Mouse (Mus musculus): Measurements from ENCODE around the gene Fbxl13. TPM values are rescaled to one million over a fixed set of nuclear protein-coding genes. Genes with fewer than 3 reads are reported as not detected.
A peak's percentile ranks its signal among the peaks of the same experiment; 100 is the strongest.

Gene Fbxl13
- total RNA-seq, 2 experiments from 2014 or later = 0.13 to 0.18 TPM

DNA sequence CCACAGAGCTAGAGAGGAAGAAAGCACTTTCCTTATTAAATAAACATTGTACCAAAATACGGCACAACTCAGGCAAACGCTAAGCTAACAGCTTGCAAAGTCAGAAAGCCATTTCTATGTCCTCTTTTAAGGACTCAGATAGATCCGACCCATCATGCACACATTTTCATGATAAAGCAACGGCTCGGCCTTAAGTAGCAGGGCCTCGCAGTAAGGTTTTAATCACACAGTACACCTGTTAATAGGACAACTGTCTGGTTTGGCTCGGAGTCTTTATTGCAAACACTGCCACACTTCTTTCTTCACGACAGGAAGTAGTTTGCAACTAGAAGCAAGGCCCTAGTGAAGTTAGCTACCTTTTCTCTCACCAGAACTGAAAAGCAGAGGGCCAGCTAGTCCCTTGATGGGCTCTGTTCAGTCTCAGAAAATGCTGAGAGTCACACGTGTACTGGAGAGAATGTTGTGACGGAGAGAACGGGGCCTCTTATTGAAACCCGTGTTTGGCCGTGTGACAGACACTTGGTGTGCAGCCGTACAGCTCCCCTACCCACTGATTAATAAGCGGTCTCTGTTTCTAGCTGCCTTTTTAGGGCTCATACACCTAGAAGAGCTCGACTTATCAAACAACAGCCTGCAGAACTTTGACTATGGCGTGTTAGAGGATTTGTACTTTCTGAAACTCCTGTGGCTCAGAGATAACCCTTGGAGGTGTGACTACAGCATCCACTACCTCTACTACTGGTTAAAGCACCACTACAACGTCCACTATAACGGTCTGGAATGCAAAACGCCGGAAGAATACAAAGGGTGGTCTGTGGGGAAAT, 70.8 kb downstream of the Fbxl13 start:
- DNase-seq = no peak

DNA sequence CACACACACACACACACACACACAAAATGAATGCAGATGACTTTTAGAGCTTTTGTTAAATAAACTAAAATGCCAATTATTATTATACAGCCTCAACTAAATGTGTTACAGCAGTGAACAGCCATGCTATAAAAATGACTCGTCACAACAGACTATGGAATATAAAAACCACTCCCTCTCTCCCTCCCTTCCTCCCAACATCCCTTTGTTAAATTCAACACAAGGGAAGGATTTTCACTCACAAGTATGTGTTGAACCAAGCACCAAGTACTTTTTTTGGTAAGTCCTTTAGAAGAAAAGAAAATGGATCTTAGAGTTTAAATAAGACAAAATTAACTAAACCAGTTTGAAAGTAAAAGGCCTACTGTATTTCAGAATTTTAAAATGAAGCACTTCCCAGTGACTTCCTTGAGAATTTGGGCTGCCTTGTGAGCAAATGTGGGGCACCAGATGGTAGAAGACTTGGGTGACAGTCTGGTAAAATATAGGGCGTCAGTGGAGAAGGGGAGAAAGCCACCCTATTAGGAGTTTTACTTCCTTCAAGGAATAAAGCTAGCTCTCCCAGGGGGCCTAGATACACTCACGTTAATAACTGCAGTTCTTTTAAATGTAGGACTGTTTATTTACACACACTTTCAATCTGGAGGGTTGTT, 72.5 kb downstream of the Fbxl13 start:
- DNase-seq = no peak

DNA sequence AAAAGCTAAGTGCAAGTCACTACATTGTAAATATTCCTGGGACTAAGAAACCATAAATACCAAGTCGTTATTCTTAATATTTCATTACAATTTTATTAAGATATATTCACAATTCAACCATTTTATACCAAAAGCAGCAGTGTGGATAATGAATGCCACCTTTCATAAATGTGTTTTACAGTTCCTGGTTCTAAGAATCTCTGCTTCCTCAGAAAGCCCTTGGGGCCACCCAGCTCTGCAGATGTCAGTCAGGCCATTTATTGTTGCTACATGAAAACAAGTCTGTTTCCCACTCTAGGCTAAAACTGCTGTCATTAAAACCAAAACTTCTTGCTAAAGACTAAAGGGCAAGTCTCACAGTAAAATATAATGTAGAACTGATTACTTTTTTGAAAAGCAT, 77.7 kb downstream of the Fbxl13 start:
- no peak for DNase-seq

DNA sequence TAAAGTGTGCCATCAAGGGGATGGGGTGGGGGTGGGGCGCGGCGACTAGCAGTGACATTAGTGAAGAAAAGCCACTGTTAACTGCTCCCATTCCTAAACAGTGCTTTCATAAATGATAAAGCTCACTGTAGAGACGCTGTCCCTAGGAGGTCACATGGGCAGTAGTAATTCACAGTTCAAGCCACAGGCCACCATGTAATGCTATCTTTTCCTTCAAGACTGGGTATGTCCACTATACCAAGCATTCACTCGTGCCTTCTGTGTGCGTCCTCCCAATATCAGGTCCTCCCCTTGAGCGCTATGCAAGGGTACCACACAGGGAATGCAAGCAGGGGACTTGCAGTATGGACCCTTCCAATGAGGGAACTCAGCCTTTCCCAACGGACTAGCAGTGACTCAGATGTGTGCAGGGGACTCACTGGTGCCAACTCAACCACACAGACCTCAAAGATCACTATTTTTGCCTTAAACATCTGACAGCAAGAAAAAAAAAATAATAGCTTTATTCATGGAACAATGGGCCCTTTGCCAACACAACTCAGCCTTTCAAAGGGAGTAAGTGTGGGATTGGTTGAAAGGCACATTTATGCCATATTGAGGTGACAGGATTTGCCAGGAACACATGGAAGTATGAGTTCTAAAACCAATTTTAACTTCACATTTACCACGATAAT, 79.9 kb downstream of the Fbxl13 start:
- DNase-seq = no peak

DNA sequence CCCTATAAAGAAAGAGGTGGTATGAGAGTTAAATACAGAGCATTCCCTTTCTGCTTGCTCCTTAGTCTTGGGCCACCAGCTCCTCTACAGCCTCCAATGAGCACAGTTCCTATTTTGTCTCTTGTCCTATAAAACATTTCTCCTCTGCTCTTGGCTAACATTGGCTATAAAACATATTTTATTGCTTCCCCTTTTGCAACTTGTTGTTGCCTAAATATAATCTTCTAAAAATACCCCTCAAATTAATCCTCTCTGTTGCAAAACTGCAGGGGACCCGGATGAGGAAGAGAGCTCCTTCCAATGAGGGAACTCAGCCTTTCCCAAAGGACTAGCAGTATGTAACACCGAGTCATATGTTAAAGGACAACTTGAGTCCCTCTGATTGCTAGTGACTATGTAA, 81.5 kb downstream of the Fbxl13 start:
- DNase-seq = no peak

DNA sequence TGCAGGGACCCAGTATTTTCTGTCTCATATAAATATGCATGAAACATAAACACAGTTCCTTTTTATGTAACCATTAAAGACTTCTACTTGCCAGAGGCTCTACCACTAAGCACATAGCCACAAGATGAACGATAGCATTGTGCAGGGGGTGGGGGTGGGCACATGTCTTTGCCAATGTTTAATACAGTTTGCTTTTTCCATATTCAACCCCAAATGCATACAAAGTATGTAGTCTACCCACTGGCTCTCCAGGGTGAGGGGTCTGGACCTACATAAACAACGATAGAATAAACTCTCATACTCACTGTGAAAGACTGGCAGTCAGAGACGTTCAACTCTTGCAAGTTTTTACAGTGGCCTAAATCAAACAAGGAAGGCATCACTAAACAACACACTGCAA, 88.9 kb downstream of the Fbxl13 start:
- DNase-seq = no peak

DNA sequence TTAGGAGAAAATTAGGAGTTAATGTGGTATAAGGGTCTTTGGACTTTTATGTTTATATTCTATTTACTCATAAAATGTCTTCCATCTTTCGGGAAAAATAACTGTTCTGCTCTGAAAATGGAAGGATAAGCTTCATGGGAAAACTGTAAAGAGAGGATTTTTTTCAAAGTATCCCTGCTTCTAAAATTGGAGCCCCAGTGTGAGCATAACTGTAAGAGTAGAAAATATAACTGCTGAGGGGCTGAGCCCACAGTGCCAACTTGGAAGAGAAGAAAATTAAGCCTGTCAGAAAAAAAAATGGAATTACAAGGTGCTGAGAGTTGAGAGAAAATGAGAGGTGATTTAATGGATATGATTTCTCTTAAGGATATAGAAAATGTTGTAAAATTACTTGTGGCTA, 90.7 kb downstream of the Fbxl13 start:
- DNase-seq = no peak

DNA sequence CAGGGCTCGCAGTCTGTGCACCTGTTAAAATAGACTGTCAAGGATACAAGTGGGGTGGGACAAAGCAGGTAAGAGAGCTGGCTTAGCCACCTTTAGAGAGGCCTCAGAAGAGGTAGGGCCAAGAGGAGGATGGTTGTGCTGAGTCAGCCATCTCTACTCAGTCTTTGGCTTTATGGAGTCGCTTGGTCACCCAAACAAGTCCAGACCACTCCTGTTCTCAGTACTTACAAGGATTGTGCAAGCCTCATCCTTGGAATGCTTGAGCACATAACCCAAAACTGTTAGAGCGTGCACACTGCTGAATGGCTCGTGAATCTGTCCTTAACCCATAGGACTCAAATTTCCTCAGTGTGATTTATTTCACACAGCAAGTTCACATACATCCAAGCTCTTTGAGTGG, 91.7 kb downstream of the Fbxl13 start:
- DNase-seq = no peak

DNA sequence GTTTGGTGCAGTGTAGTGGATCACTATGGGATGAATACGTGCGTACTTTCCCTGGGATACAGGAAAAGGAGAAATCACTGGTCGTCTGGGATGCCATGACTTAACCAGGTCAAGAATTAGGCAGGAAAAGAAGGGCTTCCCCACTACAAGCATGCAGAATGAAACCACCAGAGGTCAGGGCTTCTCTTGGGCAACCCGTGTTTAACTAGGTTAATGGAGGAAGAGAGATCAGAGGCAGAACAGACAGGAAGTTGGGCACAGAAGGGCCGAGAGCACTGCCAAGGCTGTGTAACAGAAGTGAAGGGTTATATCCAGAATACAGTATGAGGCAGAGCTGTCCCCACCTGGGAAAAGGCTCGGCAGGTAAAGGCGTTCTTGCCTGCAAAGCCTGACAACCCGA, 98.4 kb downstream of the Fbxl13 start:
- no peak for DNase-seq

DNA sequence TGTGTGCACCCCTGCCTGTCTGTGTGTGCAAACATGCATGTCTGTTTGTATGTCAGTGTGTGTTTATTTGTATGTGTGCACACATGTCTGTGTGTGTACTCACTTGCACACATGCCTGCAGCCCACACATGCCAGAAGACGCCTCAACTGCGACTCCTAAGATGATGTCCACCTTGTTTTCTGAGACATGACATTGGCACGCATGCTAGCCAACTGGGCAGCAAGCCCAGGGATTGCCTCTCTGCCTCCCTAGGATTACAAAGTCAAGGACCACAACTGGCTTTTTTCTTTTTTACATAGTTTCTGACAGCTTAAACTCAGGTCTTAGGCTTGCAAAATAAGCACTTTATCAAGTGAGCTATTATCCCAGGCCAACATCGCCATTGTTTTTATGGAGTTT, 99.6 kb downstream of the Fbxl13 start:
- peak; percentile 32 for DNase-seq

DNA sequence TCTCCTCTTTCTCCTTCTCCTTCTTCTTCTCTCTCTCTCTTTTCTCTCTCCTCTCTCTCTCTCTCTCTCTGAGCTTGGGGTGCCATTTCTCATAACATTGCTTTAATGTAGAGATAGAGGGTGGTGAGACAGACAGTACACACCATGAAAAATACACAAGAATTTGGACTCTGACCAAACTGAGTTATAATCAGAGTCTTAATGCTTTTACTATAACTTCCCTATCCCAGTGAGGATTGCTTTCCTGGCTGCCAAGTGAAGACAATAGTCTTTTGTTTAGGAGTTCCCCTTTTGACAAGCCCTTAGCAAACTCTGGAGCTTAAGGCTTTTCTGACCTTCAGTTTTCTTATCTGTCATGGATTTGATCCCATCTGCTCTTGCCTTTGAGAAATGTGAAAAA, 100.2 kb downstream of the Fbxl13 start:
- DNase-seq = no peak

DNA sequence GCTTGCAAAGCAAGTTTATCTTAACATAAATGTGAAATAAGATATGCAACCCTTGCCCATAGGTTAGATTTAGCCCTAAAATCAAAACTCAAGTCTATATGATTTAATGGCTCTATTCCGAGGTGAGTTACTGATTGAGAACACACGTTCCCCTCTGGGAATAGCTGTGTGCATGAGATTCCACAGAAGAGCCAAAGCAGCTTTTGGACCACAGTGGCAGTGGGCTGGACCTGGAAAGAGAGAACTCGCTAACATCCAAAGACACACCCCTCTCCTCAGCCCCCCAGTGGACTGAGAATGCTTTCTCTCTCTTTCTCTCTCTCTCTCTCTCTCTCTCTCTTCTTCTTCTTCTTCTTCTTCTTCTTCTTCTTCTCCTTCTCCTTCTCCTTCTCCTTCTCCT, 100.6 kb downstream of the Fbxl13 start:
- DNase-seq = peak; percentile 64

DNA sequence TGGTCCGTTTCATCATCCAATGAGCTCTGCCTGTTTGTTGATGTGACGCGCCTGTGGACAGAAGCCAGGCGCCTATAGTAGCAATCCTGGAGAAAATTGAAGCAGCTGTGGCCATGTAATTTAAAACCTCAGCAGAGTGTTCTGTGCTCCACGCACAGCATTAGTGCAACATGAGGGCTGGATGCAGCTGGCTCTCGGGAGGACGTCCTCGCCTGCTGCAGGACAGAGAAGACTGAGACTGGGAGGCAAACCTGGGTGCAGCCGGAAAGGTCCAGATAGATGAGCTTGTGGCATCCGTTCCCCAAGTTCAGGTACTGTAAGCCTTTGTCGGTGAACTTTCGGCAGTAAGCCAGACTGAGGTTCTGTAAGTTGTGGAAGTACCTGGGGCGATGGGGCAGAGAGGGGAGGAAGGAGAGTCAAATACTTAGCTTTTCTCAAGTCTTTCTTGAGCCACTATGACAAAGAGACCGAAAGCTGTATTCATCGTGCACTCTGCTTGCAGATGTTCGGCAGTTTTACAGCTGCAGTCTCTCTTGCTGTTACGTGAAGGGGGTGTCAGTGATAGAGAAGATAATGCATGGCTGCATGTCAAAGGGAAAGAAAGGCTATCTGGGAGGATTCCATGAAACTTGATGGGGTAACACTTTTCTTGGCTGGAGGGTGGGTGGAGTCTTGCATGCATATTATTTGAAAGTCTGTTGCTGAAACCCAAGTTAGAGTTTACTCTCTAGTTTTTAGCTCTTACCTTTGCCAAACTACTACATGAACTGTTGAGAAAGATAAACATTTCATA, 101.8 kb downstream of the Fbxl13 start, which contains the start of gene Lrrc17:
Gene Lrrc17, plus strand, starts transcription at position 151 of the 793 bp plus-strand sequence.
- DNase-seq = peak; percentile 13

DNA sequence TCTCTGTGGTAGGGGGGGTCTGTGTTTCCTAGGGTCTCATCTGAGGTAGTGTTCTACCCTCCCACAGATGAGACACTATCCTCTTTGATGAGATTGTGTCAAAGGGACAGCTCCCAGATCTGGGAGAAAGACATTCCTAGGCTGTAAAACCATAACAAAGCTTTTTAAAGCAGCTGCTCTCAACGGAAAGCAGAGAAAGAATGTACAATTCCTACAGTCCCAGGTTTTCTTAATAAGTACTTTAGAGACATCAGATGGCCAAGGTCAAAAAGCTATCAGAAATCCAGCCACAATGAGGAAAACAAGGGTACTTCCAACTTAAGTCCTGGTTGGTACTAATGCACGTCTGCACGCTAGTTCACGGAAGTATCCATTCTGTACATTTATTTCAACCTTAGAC, 103.2 kb downstream of the Fbxl13 start:
- DNase-seq = no peak

DNA sequence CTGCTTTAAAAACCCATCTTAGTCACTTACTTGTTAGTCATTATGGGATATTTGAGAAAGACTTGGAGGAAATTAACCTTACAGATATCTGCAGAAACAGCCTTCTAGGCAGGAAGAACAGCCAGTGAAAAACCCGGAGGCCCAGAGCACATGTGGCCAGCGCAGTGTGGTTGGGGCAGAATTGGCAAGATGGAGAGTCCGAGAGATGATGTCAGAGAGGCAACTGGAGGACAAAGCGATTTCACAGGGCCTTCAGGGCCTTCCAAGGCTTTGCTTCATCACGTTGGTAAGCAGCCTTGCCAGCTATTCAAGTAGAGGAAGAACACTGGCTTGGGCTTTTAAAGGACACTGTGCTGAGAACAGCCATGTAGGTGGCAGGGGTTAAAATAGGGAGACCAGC, 112.5 kb downstream of the Fbxl13 start:
- DNase-seq = peak; percentile 75

DNA sequence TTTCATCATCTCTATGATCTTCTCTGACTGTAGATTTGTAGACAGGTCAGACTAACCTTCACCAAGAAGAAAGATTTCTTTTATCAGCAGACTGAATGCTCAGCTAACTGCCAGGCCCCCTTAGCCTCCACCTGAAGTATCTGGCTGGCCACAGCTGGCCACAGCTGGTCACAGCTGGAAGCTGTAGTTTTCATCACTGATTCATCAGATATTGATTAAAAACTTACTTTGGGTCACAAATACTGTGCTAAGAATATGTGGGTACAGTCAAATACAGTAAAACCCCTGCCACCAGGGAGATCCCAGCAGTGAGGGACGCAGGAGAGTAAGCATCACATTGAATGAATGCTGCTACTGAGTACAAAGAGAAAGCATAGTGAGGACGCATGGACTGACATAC, 113.3 kb downstream of the Fbxl13 start:
- DNase-seq = no peak

DNA sequence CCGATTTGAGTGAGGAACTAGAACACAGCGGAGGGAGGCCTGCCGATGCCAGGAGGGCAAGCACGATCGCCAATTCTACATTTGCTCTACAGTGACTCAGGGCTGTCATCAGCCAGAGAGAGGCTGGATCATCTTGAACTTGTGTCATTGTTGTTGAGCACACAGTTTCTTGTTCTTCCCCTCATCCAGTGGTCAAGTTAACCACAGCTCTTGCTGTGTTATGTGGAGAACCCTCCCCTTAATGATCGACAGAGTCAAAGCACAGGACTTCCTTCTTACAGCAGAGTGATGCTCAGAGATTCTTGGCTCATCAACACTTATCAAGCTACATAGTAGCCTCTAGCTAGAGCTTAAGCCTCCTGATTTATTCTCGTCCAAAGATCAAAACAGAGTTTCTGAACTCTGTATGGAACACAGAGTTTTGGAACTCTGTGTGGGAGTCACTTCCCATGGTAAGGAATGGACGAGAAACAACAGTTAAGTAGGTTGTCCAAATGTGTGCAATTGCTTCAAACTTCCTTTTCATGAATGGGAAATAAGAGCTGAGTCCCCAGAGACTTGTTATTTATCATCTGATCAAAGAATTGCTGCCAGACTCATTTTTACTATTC, 116.2 kb downstream of the Fbxl13 start:
- DNase-seq = no peak

DNA sequence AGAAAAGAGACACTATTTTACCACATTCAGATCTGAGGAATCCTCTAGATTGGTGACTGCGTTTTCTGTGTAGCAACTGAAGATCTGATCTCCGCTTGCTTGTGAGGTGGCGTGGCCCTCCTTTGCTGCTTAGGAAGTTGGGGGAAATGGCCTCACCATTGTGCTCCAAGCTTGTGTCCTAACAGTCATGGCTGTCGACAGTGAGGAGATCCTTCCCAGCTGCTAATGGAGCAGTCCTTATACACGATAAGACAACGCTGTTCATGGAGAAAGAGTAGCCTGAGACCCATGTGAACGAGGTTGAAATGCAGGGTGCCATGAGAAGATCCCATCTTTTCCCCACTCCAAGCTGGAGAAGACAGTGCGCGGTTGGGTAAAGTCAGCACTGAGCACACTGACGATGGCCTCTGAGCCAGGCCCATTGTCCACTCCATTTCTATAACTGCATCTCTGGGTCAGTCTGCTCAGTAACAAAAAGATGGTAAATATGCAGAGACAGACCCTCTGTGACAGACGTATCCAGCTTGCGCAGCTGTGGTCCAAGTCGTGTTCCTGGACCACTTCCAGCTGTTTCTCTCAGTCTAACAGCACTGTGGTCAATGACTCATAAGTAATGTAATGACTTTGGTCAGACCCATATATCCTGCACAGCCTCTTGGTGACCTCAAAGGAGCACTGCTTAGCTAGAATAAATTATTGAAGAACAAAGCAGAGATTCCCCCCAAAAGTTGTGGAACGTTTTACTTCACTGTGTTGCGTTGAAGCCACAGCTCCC, 117.2 kb downstream of the Fbxl13 start:
- peak; percentile 19 for DNase-seq

DNA sequence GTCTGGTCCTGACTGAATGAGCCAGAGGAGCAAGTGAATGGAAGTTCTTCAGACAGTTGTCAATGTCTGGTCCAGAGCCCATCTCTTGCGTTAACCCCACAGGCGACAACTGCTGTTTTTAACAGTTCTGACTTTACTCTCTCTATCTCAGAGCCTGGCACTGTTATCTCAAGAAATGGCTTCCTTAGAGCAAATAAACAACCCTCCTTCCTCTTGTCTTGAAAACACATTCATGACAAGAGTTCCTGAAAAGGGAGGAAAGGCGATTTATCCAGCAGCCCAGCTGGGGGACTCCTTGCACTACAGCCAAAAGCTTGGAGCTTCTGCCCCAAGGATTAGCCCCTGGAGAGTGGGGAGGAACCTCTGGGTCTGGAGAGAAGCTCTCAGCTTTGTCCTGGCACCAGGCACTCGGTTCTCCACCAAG, 117.9 kb downstream of the Fbxl13 start:
- DNase-seq = peak; percentile 79

DNA sequence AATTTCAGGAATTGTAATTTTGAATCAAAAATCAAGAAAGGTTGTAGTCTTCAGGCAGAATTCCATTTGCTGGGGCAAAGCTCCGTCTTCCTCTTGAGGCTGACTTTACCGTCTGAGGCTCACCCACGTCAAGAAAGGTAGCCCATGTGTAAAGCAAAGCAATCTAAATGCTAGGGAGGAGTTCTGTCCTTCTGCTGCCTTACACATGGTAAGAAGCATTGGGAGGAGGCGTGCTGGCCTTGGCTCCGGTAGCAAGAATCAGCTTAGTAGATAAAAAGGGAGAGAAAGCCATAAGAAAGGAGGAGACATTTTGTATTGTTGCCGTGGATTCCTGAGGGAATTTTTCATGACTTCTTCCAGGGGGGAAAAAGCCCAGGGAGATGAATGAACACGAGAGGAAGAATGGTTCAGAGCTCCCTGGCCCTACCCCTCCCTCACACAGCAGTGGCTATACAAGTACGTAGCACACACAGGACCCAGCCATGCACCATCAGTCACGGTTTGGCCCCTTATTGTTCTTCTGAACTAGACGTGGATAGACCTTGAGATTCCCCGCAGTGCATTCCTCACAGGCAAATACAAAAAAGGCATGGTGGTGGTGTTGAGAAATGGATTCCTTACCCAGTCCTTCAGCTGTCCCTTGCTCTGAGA, 118.5 kb downstream of the Fbxl13 start:
- DNase-seq = no peak

DNA sequence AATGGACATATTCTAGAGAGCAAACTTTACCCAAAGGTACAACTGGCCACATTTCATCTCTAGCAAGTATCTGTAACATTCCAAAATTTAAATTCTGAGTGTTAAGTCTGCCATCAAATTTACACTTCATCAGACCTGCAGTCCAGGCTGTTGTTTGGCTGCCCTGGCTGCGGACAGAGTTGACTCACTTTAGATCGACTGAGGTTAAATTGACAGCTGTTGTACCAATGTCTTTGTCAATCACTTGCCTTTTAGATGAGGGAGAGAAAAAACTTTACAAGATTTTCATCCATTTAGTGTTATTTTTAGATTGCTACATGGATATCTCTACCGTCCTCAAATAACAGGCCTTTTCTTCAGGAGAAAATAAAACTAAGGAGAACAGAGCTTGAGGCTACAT, 126.3 kb downstream of the Fbxl13 start:
- no peak for DNase-seq

All from gastrocnemius, postnatal 25 days (tissue).